Mouse (Mus musculus) T-helper 1 cell (primary cell): ENCODE data around the gene Sbno1.
"Not testable (repeated sequence)": the region's sequence is repeated elsewhere in the genome, so short reads cannot be mapped to it uniquely, and the experiment has no call there.

Experiments used
- in situ Hi-C: fragments of 300-600 bp; cut with MboI, MseI; formaldehyde crosslinking; loops from one replicate; pipeline ENCODE4 v1.15.1; 2025; ENCODE audit warnings: high pct_unique_total_duplicates

Gene Sbno1

DNA sequence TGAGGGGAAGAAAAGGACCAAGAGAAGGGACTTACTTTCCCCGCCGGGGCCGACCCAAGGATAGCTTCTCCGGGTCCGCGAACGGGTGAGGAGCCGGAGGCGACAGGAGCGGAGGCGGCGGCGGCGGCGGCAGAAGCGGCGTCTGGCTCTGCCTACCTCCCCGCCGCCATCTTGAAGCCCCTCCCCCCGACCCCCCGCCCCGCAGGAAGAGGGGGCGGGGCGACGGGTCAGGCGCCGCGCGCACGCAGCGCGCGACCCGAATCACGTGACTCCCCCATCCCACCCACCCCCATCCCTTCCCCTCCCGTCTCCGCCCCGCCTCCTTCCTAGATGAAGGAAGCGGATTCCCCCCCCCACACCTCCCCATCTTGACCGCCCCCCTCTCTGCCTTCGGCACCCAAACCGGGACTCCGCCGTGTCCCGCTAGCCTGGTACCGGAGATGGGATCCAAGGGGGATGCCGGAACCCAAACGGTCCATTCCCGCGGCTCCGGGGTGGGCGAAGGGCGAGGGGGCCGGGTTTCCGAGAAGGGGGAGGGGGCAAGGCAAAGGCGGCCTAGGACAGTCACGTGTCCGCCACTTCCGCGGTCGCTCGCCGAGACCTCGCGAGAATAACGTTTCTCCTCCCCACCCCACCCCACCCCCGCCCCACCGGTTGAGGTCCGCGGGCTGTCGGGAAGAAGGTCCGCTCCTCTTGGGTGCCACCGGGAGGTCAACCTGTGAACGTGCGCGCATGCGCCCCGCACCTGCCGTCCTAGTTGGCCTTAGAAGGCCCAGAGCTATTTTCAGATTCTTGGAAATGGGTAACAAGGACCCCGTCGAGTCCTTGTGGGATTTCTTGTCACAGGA is at the start of gene Sbno1:
Gene Sbno1, minus strand, starts transcription at position 590 of the 848 bp plus-strand sequence.
- in situ Hi-C loops = no loop called here

DNA sequence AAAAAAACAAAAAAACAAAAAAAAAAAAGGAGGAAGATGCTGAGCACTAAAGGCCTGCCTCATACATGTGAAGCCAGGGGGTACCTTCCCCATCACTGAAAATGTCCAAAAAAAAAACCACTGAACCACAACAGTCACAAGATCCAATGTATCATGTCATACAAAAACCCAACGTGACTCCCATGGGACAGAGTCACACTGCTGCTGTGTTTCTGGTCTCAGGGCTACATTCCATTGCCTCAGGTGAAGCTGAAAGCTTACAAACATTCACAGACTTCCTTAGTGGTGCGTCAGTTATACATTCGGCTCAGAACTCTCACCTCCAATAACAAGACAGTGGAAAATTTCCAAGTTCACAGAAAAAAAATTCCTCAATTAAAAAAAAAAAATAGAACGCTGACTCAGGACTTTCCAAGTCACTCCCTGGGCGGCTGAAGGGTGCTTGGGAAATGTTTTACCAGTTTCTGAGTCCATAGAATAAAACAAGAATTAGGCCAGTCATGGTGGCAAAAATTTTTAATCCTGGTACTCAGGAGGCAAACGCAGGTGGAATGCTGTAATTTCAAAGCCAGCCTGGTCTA is 44.9 kb upstream of the Sbno1 start:
- in situ Hi-C loops = loop anchor here (5.0 kb wide), 1 partner anchor 33 kb away; the partner anchor contains the start of gene Kmt5a

DNA sequence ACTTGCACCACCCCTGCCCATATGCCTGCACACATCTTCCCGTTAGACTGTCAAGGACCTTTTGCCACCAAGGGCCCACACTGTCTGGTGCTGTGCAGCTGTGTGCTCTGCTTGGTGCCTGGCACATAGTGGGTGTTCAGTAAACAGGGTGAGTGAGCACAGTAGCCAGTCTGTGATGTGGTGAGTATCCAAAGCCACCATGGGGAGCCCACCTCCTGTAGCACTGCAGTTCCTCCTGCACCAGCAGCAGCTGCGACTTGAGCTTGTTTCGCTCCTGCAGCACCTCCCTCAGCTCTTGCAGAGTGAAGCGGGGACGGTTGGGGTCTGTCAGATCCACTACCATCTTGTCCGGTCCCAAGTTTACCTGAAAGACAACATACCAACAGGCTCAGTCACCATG is 43.7 kb upstream of the Sbno1 start:
- in situ Hi-C loops = no loop called here

DNA sequence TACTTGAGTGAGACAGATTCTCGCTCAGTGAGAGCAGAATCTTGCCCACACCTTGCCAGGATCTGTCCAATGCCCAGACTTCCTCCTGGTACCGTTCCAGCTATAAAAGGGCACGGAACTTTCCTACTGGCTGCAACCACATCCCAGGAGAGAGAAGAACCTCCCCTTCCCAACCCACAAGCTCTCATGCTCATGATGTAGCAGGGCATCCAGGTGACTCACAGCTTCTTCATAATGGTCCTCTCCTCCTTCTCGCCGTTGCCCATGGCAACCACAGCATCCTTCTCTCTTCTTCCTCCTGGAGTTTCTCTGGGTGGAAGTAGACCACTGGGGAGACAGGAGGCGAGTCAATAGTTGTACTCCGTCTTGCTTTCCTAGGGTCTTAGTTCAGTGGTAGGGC is 42.6 kb upstream of the Sbno1 start:
- in situ Hi-C loops = no loop called here

DNA sequence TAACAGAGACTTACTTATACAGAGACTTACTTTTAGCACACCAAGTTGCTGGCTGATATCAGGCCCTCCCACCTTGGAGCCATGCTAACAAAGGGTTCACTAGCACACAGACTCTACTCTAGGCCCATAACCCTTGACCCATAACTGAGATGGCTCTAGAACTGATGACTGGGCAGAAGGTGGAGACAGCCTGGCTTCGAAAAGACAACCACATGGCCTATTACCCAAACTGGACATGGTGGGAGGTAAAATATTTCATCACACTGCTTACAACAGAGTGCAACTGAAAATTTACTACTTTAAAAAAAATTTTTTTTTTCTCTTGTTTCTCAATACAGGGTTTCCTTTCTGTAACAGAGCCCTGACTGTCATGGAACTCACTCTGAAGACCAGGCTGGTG is 42.0 kb upstream of the Sbno1 start:
- in situ Hi-C loops = no loop called here

DNA sequence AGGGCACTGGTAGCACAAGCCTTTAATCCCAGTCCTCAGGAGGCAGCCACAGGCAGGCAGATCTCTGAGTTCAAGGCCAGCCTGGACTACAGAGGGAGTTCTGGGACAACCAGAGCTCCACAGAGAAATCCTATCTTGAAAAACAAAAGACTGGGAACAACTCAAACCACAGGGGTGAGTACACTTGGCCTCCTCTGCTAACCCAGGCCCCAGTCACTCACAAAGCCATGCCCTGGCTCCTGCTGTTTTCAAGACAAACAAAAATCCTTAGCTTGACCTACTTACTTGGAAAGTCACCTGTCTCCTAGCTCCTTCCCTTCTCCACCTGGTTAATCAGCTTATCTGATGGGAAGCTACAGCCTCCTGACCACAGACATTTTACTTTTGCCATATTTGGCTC is 39.1 kb upstream of the Sbno1 start:
- in situ Hi-C loops = no loop called here

DNA sequence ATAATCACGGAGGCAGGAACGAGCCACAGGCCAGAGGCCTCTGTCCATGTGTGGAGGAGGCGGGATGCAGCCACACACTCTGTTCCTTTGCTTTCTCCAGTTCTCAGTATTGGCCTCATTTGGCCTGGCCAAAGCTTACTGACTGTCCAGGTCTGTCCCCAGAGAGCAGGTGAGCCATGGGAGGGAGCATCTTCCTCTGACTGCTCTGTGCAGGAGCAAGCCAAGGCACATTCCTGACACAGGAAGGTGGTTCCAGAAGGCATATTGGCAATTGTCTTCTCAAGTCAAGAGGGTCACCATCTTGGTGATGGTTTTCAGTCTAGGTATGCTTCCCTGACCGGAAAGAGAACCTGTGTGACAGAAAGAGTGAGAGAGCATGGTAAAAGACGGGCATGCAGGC is 37.7 kb upstream of the Sbno1 start:
- in situ Hi-C loops = no loop called here

DNA sequence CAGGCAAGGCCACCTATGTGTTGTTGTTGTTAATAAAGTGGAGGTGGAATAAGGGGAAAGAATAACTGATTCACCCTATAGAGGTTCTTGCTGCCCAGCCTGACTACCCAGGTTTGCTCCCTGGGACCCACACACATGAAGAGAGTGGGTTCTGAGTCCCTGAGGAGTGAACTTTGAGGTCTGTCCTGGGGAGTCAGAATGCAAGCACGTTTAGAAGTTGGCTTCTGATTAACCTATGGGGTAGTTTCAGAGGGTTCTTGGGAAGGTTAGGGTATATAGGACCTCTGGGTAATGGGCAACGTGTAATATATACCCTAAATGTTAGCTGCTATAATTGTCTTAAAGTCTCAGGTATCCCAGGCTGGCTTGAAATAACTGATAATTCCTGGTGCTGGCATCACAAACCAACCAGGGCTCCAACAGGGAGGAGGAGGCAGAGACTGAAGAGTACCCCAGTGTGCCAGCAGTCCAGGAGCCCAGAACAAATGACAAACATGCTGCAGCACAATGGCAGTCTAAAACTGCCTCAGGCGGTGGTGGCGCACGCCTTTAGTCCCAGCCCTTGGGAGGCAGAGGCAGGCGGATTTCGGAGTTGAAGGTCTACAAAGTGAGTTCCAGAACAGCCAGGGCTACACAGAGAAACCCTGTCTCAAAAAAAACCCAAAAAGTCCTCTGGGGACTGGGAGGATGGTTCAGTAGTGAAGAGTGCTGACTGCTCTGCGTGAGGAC is 36.7 kb upstream of the Sbno1 start:
- in situ Hi-C loops = no loop called here

DNA sequence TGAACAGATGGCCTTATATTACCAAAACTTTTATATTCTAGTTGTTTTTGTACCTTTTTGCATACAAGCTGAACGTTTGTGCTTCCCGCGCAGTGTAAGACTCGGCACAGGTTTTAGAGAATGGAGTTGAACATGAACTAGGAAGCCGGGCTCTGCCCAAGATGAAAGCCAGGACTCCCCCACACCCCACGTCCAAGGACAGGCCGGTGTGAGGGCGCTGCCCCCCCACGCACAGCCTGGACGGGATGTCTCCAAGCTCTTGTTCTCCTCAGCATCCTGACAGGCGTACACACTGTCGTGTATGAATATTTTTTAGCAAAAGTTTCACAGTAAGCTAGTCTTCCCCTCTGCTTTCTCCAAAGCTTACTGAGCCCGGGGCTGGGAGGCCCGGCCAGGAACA is 35.1 kb upstream of the Sbno1 start:
- in situ Hi-C loops = not testable (repeated sequence)

DNA sequence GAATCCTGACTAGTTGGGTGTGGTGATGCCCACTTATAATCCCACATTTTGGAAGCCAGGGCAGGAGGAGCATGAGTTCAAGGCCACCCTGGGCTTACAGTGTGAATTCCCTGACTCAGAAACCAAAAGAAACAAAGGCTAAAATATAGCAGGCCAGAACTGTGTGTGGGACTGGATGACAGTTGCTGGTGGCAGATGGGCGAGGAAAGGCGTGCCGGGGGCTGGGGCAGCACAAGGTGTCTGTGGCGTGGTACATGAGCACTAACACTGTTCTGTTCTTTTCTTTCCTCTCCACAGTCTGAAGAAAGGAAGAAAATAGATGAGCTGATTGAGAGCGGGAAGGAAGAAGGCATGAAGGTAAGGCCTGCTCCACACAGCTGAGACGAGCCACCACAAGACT is 31.0 kb upstream of the Sbno1 start:
- in situ Hi-C loops = loop anchor here (5.0 kb wide), 1 partner anchor 69 kb away; no protein-coding TSS in a partner anchor

DNA sequence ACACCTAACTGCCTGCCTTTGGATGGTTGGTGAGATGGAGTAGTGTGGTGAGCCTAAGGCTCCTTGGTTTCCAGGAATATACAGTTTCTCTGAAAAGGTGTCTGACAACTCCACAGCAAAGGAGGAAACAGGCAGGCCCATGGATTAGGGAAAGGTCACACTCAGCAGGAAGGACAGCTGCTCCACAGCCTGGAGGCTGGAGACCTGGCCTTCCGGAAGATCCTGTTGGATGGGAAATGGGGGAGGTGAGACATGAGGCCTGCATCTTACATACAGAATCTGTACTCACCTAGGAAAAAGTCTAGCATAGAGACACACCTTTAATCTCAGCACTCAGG is 28.2 kb upstream of the Sbno1 start:
- in situ Hi-C loops = no loop called here

DNA sequence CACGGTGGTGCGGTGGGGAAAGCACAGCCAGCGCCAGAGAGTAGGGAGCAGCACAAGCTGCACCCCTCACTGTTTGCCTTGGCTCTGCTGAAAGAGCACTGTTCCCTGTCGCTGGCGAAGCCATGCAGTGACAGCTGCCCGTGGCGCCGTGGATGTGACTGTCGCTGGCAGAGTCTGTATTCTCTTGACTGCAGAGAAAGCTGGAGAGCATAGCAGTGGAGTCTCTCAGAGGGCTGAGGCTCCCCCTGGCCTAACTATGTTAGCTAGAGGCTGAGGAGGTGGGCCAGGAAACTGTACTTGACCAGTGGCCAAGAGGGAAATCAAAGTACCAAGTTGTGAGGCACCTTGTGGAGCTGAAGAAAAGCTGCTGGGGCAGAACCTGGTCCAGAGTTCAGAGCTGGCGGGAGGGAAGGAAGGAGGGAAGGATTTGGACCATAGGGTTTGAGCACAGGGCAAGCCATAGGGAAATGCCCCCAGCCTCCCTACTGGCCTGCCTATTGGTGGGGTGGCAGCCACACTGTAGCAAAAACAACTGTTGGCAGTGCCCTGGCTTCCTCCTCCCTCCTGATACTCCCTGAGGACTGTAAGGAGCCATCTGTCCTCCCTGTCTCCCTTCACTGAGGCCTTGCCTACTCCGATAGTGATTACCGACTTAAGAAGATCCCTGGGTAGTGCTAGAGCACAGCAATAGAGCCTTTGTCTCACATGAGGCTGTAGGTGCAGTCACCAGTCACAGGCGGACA is 27.7 kb upstream of the Sbno1 start:
- in situ Hi-C loops = no loop called here

DNA sequence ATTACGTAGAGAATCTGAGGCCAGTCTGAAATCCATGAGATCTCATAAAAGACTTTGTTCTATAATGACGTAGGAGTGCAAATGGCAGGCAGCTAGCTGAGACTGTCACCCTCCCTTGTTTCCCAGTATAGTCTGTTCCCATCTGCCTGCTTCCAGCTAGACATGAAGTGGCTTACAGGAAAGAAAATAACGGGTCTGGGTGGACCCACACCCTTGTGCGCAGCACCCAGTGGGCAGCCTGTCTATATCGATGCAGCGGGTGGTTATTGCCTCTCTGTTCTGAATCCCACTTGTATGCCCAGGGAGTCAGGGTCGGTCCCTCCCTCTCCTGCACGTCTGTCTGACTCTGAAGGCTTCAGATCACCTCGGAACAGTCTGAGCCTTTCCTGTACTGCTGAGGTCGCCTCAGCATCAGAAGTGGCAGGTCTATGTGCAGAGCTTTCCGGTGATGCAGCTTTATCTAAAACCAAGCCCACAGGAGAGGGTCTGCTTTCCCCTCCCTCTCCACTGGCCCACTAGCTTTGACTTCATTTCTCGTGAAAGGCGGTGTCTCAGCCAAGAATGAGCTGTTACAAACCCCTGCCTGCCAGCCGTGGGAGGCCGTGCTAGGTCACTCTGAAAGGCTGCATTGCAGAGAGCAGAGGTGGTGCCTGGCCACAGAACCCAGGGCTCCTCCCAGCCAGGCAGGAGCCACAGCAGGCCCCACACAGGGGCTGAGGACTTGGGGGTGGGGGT is 26.9 kb upstream of the Sbno1 start:
- in situ Hi-C loops = no loop called here

DNA sequence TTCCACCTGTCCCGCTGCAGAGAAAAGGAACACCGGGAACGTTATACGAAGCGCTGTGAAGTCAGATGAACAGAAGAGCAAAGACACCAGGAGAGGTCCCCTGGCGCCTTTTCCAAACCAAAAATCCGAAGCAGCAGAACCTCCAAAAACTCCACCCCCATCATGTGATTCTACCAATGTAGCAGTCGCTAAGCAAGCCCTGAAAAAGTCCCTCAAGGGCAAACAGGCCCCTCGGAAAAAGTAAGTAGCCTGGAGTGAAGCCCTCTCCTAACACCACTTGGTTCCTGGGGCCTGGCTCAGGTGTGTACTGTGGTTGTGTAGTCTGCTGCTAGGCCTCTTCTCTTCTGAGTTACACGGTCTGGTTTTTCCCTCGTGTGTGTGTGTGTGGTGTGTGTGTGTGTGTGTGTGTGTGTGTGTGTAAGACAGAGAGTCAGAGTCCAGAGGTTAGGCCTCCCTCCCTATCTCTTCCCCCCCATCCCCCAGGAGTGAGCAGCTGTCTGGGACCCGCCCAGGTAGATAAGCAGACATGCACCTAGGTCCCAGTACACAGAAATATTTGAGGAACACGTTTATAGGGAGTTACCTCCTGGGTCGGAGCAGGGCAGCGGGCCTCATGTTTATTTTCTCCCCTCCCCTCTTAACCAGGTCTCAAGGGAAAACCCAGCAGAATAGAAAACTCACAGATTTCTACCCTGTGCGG is 25.0 kb upstream of the Sbno1 start:
- in situ Hi-C loops = no loop called here

DNA sequence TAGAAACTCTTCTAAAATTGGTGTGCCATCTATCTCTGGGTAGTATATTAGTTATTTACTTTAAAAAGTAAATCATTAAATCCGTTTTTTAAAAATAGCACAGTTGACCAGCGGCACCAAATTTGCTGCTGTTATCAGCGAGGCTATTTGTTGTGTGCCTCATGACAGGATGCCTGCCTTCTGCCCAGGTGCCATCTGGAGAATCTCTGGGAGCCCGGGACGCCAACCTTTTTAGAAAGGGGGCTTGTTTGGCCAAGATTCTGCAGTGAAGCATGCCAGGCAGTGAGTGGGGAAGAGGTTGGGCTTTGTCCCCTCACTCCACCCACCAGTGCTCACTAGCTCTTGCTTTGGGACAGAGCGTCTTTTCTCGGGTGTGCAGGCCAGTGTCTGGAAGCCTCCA is 24.2 kb upstream of the Sbno1 start:
- in situ Hi-C loops = no loop called here

DNA sequence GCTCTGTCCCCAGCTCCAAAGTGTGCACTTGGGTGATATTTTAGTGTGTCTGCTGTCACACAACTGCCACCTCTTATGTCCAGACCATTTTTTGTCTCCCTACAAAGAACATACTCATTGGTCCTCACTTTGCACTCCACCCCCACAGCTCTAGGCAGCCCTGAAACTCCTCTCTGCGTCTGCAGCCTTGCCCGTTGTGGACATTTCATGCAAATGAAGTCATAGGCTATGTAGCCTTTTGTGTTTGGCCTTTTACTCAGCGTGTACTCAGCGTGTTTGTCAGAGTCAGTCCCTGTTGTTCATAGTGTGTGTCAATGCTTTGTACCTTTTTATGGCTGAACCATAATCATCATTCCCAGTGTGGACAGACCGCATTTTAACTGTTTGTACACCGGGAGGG is 23.7 kb upstream of the Sbno1 start:
- in situ Hi-C loops = no loop called here

DNA sequence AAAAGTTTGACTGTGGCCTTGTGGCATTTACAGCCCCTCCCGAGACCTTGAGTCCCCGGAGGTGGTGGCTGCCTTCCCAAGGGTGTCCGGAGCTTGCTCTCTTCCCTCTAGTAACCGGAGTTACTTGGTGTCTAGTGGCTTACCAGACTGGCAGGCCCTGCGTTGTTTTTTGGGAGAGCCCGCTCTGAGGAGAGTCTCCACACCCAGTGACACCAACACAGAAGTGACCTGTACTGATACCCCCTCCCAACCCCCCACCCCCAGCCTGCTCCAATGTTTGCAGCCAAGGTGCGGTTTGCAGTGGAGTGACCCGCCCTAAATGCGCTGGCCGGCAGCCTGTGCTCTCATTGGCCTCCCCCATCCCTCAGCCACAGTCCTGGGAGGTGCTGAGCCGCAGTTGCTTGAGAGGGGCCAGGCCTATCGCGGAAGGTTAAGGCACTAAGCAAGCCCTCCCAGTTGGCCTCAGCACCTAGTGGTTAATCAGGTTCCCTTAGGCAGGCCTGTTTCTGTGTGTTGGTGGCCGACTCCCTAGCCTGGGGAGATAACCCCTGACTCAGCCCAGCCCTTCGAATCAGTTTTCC is 20.6 kb upstream of the Sbno1 start:
- in situ Hi-C loops = no loop called here

DNA sequence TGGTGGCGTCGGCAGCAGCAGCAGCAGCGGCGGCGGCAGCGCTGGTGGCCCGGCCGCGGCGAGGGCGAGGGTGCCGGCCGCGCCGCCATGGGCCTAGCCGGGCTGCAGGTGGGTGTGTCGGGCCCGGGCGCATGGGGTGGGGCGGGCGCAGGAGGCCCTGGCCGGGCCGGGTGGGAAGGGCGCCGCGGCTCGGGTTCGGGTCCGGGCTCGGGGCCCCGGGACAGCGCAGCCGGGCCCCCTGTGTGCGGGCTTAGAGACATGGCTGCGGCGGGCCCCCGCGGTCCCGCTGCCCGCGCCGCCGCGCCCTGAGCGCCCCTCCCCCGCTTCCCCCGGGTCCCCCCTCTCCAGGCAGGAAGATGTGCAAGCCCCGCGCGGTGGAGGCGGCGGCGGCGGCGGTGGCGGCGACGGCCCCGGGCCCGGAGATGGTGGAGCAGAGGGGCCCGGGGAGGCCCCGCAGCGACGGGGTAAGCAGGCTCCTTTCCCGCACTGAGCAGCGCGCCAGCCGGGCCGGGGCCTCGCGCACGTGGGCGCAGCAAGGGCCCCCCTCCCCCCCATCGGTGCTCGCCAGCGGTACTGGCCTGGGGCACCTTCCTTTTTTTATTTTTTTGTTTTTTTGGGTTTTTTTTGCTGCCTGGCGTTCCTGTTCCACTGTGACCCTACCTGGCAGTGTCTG is 20.0 kb upstream of the Sbno1 start:
- in situ Hi-C loops = no loop called here

DNA sequence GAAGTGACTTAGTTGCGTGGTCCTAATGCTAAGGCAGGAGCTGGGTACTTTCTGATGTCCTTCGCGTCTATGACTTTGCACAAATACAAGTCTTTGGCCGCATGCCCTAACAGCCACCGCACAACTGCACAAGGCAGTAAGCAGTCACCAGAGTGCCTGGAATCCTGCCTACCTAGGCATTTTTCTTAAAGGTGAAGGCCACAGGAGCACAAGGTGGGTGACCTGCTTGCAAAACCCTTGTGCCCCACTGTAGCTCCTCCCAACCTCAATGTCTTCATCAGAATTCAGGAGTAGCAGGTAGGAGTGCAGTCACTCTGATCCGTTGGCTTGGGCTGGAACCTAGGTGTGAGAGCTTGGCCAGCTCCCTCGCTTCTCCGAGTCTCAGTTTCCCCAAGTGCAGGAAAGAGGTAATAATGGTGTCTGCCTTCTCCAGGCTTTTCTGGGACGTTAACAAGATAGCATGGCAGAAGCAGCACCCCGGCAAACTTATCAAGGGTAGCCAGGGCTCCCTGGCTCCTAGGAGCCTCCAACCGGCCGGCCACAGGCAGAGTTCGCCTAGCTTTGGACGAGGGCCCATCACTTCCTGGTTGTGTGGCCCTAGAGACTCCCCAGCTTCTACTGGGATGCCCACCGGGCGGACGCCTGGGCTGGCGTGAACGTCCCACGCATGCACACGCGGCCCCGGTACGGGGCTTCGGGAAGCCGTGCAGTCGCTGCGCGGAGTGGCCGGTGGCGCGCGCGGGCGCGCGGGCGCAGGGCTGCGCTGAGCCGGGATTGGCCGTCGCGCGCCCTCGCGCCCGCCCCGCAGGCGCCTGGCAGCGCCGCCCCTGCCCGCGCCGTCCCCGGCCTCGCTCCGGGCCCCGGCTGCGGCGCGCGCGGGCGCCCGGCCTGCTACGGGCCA is 19.1 kb upstream of the Sbno1 start:
- in situ Hi-C loops = no loop called here
